Mouse (Mus musculus) 3T3-L1 (cell line): ENCODE measurements around the gene Ngef.
"Not testable (repeated sequence)": the region's sequence is repeated elsewhere in the genome, so short reads cannot be mapped to it uniquely, and the experiment has no call there.

Experiments
- DNase-seq: peaks from one replicate; pipeline ENCODE4 v3.0.0-alpha.2; 2015; ENCODE audit warnings: low read depth, low spot score

The Ngef gene

DNA sequence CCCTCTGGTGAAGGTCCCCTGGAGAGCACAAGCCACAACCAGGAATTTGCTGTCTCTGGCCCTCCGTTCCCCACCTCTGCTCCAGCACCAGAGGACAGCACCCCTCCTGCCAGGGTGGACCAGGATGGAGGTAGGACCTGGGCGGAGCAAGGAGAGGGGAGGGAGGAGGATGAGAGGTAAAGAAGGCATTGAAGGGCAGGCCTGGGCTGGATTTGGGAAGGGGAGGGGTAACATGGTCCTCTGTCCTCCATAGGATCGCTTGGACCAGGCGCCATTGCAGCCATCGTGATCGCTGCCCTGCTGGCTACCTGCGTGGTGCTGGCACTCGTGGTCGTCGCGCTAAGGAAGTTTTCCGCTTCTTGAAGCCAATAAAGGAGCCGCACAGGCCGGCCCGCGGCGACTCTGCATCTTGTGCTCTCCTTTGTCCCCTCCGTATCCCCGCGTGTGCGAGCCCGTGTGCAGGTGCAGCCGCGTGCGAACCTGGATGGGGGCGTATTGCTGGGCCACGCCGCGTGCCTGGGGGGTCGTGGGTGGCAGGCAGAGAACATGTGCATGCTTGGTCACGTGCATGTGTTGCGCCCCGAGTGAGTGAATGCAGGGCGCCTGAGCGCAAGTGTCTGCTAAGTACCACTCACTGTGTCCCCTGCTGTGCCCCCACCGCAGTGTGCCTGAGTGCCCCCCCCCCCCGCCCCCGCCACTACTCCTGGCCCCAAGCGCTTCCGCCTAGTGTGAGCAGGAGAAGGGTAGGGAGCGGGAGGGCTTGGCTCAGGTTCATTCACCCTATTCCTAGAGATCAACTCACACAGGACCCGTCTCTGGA lies 98.4 kb downstream of the Ngef start:
- DNase-seq, result no peak

DNA sequence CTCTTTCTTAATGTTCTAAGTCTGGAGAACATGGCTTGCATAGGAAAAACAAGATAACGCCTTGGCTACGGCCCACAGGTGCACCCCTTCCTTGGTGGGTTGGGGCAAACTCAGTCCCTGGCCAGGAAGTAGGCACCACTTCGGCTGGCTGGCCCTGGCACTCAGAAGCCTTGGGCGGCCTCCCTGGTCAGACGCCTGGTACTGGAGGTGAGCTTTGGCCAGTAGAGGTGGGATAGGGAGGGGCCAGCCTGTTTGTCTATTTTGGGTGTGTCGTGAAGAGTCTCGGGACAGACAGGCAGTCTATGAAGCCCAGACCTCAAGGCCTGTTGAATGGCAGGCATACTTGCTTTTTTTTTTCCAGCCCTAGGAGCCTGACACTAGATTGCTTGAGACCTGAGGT lies 101.1 kb downstream of the Ngef start:
- no peak for DNase-seq

GRCm38 (mm10) chr1:87471914-87472313 lies 101.8 kb downstream of the Ngef start:
- no peak for DNase-seq

GRCm38 (mm10) chr1:87469971-87470370 lies 103.7 kb downstream of the Ngef start, which contains the start of gene Snorc:
TSS of gene Snorc (plus strand) at chr1:87470271.
- DNase-seq, result not testable (repeated sequence)

DNA sequence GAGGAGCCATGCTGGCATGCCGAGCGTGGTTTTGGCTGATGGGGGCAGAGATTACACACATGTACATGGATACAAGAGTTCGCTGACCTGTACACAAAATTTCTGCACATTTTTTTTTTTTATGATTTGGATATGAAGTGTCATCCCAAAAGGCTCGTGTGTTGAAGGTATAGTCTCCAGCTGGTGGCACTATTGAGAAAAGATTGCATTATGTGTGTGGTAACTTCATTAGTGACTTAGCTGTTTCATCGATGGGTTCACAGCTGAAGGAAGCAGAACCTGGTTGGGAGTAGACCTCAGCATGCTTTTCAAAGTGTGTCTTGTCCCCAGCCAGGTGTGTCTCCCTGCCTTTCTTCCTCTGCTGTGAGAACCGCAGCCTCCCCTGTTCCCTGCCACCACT lies 105.3 kb downstream of the Ngef start:
- peak; percentile 75 for DNase-seq

- DNase-seq, result no peak
These were observed 106.2 kb downstream of the Ngef start for GRCm38 (mm10) chr1:87467469-87467868.

- not testable (repeated sequence) for DNase-seq
These were observed 113.8 kb downstream of the Ngef start for GRCm38 (mm10) chr1:87459856-87460255.

- no peak for DNase-seq
These were observed 115.6 kb downstream of the Ngef start for GRCm38 (mm10) chr1:87458045-87458444.

- no peak for DNase-seq
These were observed 117.2 kb downstream of the Ngef start for GRCm38 (mm10) chr1:87456425-87456824.

DNA sequence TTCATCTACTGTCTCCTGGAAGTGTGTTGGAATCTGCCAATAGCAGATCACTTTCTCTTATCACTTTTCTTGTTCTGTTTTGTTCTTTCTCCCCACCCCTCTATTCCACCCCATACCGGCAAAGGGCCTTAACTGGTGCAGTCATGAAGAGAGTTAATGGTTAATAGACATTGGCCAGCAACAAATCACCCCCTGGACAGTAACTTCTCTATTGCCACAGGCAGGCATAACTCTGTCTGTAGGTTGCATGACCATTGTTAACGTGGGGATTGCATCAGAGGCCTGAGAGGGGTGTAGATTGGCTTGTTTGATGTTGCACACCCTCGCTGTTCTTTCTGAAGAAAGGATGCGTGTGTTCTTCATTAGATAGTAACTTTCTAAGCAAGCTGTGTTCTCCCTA lies 124.2 kb downstream of the Ngef start:
- no peak for DNase-seq

GRCm38 (mm10) chr1:87447183-87448104 lies 126.2 kb downstream of the Ngef start:
- peak; percentile 80 for DNase-seq

DNA sequence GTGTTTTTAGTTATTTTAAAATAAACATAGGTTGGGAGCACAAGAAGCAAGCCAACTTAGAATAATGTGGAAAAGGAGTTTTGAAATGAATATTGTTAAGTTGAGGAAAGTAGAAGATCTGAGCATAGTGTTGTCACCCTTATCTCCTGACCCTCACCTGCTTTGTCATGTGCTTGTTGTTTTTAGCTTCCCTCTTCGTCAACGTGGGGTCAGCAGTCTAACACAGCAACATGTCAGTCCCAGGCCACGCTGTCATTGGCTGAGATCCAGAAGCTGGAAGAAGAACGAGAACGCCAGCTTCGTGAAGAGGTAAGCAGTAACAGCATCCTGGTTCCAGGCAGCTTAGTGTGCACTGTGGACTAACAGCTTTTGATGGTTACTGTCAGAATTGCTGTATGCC lies 137.1 kb downstream of the Ngef start:
- DNase-seq, result no peak

DNA sequence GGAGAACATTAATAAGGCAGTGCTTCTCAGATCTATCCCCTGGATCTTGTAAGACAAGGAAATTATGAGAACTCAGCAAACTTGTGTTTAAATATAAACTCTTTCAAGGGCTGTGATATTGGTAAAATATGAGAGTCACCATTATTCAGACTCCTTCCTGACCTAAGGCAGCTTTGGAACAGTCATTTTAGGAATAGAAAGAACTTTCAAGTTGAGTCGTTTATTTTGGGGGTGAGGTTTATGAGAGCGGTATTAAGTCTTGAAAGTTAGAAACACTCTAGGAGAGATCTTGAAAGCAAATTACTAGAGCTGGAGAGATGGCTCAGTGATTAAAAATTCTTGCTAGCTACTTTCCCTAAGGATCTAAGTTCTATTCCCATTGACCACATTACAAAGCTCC lies 138.5 kb downstream of the Ngef start:
- no peak for DNase-seq
